Mouse (Mus musculus): Measurements from ENCODE around the gene Hcrtr2. TPM values are rescaled to one million over a fixed set of nuclear protein-coding genes. Genes with fewer than 3 reads are reported as not detected.

The Hcrtr2 gene
- 1.9 TPM for polyA plus RNA-seq (2015; fragmentation: Illumina TruSeq; extraction: RNeasy Lipid Tissue Mini Kit (QIAGEN cat#74804); ENCODE audit: insufficient read depth, low replicate concordance)

DNA sequence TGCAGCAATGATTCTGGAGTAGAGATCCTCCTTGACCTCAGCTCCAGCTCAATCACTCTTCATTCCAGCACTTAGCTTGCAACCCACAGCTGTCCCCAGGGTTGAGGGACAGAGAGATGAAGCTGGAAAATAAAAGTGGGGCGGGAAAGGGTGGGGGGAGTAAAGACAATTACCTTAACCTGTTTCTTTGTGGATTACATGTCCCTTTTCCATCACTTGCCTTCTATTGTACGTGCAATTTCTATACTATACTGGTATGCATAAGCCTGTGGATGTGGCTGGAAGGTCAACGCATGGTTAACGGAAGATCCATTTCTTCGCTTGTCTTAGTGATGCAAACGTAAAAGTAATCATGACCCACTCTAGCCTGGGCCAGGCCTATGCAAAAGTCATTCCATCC is at the start of gene Hcrtr2:
Gene Hcrtr2 (minus strand): TSS at position 101 of the 400 bp plus-strand sequence.

DNA sequence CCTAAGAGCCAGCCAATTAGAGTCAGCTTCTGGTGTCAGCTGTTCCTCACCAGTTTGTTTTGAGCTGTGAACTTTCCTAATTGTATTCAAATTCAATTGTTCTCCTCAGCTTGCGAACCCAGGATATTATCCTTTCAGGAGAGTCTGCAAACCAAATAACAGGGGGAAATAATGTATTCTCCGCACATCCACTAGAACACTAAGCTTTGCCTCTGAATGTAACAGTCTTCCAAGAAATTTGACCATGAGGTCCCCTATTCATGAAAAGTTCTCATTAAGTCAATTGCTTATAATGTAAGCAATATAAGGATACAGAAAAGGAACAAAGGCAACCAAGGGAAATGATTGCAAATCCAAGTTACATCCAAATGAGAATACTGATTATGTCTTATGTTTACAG is 110.1 kb downstream of the Hcrtr2 start, which contains the start of gene Gfral:
Gene Gfral (minus strand): TSS at position 101 of the 400 bp plus-strand sequence.

Other genes starting within 250 kb of the Hcrtr2 start
- gene Gfral, start 110.2 kb downstream of the Hcrtr2 start, polyA plus RNA-seq (2015; fragmentation: Illumina TruSeq; extraction: RNeasy Lipid Tissue Mini Kit (QIAGEN cat#74804); ENCODE audit: insufficient read depth, low replicate concordance) = not detected
- gene Fam83b, start 243.3 kb upstream of the Hcrtr2 start, polyA plus RNA-seq (2015; fragmentation: Illumina TruSeq; extraction: RNeasy Lipid Tissue Mini Kit (QIAGEN cat#74804); ENCODE audit: insufficient read depth, low replicate concordance) = 0.08 TPM

Measured in spleen, adult 10 weeks (tissue).